Mouse (Mus musculus) kidney, embryonic 14.5 days (tissue): ENCODE results near the gene Tango2. TPM values are rescaled to one million over a fixed set of nuclear protein-coding genes. Genes with fewer than 3 reads are reported as not detected.

Source experiments
- ATAC-seq: fragments of 200-750 bp; cut with Nextera tagmentation; 2 replicates; pipeline ENCODE4 v1.8.0; 2017; ENCODE audit warnings: moderate number of reproducible peaks, mild to moderate bottlenecking, moderate TSS enrichment, moderate library complexity; ENCODE audit not compliant: low FRiP score, low TSS enrichment
- H3K27ac ChIP-seq: fragments of 300-500 bp; sonication (generic); 2 replicates; pipeline ENCODE4 v1.5.1; 2014; ENCODE audit warnings: low read depth, mild to moderate bottlenecking, low read length, moderate library complexity, mixed read lengths
- H3K27me3 ChIP-seq: fragments of 300-500 bp; sonication (generic); 2 replicates; pipeline ENCODE4 v1.6.1; 2014; ENCODE audit warnings: mild to moderate bottlenecking, low read length; ENCODE audit not compliant: control insufficient read depth, insufficient read depth
- H3K36me3 ChIP-seq: fragments of 300-500 bp; sonication (generic); 2 replicates; pipeline ENCODE4 v1.6.1; 2014; ENCODE audit warnings: low read length, mixed read lengths; ENCODE audit not compliant: control insufficient read depth, insufficient read depth
- H3K4me1 ChIP-seq: fragments of 300-500 bp; sonication (generic); 2 replicates; pipeline ENCODE4 v1.6.1; 2014; ENCODE audit warnings: low read length, mixed read lengths; ENCODE audit not compliant: control insufficient read depth, insufficient read depth
- H3K4me2 ChIP-seq: fragments of 300-500 bp; sonication (generic); replicated peaks from 2 replicates; pipeline ENCODE4 v1.6.1; 2014; ENCODE audit warnings: low read depth, mild to moderate bottlenecking, low read length
- H3K4me3 ChIP-seq: fragments of 300-500 bp; sonication (generic); 2 replicates; pipeline ENCODE4 v1.5.1; 2014; ENCODE audit warnings: mild to moderate bottlenecking, low read length
- H3K9ac ChIP-seq: fragments of 300-500 bp; sonication (generic); 2 replicates; pipeline ENCODE4 v1.6.1; 2014; ENCODE audit warnings: low read depth, mild to moderate bottlenecking, low read length, moderate library complexity
- H3K9me3 ChIP-seq: fragments of 300-500 bp; sonication (generic); 2 replicates; pipeline ENCODE4 v1.6.1; 2016; ENCODE audit warnings: low read length; ENCODE audit not compliant: control insufficient read depth
- WGBS: fragments of 180-500 bp; shearing (Covaris S2); extraction: QIAGEN DNeasy Blood & Tissue Kit; methylation state at CpG from one replicate; pipeline ENCODE4 v1.1.7; 2014; 5-methylcytosine and 5-hydroxymethylcytosine counted together
- polyA plus RNA-seq: library from polyadenylated mRNA; unstranded; fragments of >200 nt; fragmentation: Nextera tagmentation; extraction: Ambion mirVana; gene quantifications from 2 replicates; pipeline ENCODE4 v1.2.1, GENCODE M21; 2014

Gene Tango2
- polyA plus RNA-seq, 1 experiment from 2014 or later = 19.8 TPM

DNA sequence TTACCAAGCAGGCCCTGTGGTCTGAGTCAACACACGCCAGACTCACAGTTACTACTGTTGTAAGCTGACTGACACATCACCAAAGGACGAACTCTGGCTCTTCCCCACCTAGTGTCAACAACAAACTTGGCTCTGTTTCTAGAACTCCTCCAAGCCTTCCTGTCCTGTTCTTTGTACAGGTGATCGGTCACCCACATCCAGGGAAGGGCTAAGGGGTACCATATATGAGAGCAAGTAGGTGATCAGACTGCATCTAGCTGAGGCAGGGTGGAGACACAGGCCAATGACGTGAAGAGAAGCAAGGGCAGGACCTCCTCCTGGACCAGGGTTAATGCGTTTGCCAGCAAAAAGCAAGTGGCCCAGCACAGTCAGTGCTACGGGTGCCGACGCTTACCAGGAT, 6.3 kb downstream of the Tango2 start:
- ATAC-seq = no peak
- WGBS = 78% methylated on average over 8 of the region's 8 CpGs

DNA sequence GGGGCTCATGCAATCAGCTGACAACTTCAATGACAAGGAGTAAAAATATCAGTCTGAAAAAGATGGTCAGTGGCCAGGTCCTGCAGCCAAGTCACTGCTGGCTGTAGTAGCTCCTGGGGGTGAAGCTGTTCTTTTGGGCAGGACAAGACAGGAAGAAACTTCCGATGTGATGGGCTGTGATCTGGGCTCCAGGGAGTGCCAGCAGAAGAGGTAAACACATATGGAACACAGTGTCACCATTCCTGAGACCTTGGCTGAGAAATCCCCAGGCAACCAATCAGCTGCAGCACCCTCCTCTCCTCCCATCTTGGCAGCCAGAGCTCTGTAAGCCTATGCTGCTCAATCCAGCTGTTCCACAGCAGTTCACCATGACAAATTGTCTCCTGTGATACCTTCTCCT, 8.0 kb downstream of the Tango2 start:
- H3K4me1 ChIP-seq = 0 out of 2 replicates have a peak, but pooled peaks cover 3% of the 10 kb centered on the region
- no peak for ATAC-seq
- no peaks in the 10 kb centered on the region for H3K9me3 ChIP-seq
- 50% methylated on average over 1 of the region's 1 CpGs for WGBS
- H3K27me3 ChIP-seq = no peaks in the 10 kb centered on the region
- H3K4me2 ChIP-seq = no peak overlapping the region
- no peak overlapping the region for H3K4me3 ChIP-seq
- H3K9ac ChIP-seq = no peak overlapping the region
- no peak overlapping the region for H3K27ac ChIP-seq
- H3K36me3 ChIP-seq = no peaks in the 10 kb centered on the region

More for the DNA sequence above, 6.3 kb downstream of the Tango2 start:
- Histone ChIP-seq H3K4me3 (no peak overlapping the region), H3K9ac (no peak overlapping the region), H3K36me3 (no peaks in the 10 kb centered on the region), H3K4me1 (0 out of 2 replicates have a peak, but pooled peaks cover 3% of the 10 kb centered on the region), H3K27me3 (no peaks in the 10 kb centered on the region), H3K9me3 (no peaks in the 10 kb centered on the region), H3K4me2 (no peak overlapping the region), H3K27ac (no peak overlapping the region)

DNA sequence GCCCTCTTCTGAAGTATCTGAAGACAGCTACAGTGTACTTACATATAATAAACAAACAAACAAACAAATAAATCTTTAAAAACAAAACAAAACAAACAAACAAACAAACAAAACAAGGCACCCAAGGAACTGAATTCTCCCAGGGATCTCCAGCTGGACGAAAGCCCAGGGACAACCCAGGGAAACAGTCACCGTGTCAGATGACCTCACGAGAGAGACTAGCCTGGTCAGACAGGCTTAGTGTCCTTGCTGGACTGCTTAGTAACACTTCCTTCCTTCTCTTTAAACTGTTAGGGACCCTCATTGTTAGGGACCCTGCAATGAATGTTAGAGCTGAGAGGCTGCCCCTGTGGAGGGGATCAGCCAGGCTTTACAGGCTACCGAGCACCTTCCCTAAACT, 10.6 kb downstream of the Tango2 start:
- Histone ChIP-seq H3K4me1 (no peaks in the 10 kb centered on the region), H3K36me3 (no peaks in the 10 kb centered on the region), H3K4me3 (no peak overlapping the region), H3K27me3 (no peaks in the 10 kb centered on the region), H3K9ac (no peak overlapping the region), H3K9me3 (no peaks in the 10 kb centered on the region), H3K4me2 (no peak overlapping the region), H3K27ac (no peak overlapping the region)
- WGBS = 84% methylated on average over 4 of the region's 4 CpGs
- no peak for ATAC-seq

DNA sequence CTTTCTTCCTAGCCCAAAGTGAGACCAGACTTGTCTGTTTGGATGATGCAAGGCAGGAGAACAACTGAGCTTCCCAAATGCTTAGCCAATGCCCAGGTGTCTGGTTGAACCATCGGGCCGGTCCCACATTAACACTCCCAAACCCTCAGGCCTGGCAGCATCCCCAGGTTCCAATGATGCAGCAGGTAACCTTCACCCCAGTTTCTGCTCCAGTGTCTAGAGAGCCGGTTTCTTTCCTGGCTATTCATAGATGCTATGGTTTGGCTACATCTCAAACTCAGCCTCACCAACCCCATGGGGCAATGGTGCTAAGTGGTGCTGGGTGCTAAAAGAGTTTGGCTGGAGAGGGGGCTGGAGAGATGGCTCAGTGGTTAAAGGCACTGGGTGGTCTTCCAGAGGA, 11.9 kb downstream of the Tango2 start:
- H3K4me3 ChIP-seq = no peak overlapping the region
- 91% methylated on average over 3 of the region's 3 CpGs for WGBS
- H3K36me3 ChIP-seq = no peaks in the 10 kb centered on the region
- no peak overlapping the region for H3K4me2 ChIP-seq
- H3K4me1 ChIP-seq = no peaks in the 10 kb centered on the region
- H3K9ac ChIP-seq = no peak overlapping the region
- no peaks in the 10 kb centered on the region for H3K27me3 ChIP-seq
- no peaks in the 10 kb centered on the region for H3K9me3 ChIP-seq
- no peak overlapping the region for H3K27ac ChIP-seq
- ATAC-seq = no peak

DNA sequence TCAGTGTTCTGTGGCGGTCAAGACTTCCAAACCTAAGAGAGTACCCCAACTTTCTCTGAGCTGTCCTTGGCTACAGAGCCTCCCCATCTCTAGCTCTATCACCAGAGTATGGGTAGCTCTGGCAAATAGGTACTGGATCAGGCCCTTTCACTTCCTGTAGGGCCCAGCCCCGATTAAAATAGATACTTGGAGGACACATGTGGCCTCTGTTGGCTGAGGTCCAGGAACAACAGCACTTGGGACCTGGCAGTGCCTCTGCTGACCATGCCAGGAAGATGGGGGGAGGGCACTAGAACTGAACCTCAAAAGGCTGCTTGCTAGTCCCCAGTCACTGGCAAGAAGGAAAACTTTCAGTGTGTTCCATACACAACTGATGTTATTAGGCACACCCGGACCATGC, 13.9 kb downstream of the Tango2 start:
- whole genome bisulfite sequencing = 83% methylated on average over 3 of the region's 3 CpGs

DNA sequence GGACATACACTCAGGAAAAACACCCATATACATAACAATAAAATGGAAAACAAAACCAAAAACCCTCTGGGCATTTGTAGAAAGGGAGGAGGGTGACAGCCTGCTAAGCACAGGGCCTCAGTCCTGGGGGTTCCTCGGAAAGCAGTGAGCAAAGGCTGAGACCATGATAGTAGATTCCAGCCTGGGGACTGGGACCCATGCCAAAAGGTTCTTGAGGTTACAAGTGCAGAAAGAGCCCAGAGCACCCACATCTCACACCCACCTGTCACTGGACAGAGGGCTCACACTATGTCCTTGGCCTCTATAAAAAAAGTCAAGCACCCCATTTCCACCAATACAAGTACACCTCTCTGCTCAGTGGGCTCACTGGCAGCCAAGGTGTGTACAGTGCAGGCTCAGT, 19.4 kb downstream of the Tango2 start:
- WGBS = 89% methylated on average over 1 of the region's 1 CpGs
- Histone ChIP-seq H3K9me3 (no peaks in the 10 kb centered on the region), H3K4me1 (no peaks in the 10 kb centered on the region), H3K4me3 (no peak overlapping the region), H3K9ac (no peak overlapping the region), H3K27ac (no peak overlapping the region), H3K36me3 (no peaks in the 10 kb centered on the region), H3K4me2 (no peak overlapping the region), H3K27me3 (no peaks in the 10 kb centered on the region)
- no peak for ATAC-seq

More for the DNA sequence above, 13.9 kb downstream of the Tango2 start:
- H3K4me1 ChIP-seq = no peaks in the 10 kb centered on the region
- no peaks in the 10 kb centered on the region for H3K27me3 ChIP-seq
- H3K9ac ChIP-seq = no peak overlapping the region
- no peak overlapping the region for H3K27ac ChIP-seq
- no peak for ATAC-seq
- no peak overlapping the region for H3K4me3 ChIP-seq
- H3K36me3 ChIP-seq = no peaks in the 10 kb centered on the region
- H3K4me2 ChIP-seq = no peak overlapping the region
- no peaks in the 10 kb centered on the region for H3K9me3 ChIP-seq

DNA sequence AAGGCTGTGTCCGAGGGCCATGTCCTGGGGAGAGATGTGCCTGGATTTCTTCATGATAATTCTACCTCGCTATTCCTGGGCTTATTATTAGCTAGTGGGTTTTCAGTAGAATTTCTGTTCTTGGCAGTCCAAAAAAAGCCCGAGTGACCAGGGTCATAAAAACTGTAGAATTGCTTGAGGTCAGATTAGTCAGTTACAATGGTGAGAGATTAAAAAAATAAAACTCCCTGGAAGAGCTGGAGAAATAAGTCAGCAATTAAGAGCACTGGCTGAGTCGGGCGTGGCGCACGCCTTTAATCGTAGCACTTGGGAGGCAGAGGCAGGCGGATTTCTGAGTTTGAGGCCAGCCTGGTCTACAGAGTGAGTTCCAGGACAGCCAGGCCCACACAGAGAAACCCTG, 20.0 kb downstream of the Tango2 start:
- H3K4me1 ChIP-seq = no peaks in the 10 kb centered on the region
- no peak overlapping the region for H3K4me3 ChIP-seq
- no peaks in the 10 kb centered on the region for H3K9me3 ChIP-seq
- no peak overlapping the region for H3K4me2 ChIP-seq
- WGBS = 93% methylated on average over 9 of the region's 9 CpGs
- no peak overlapping the region for H3K9ac ChIP-seq
- no peaks in the 10 kb centered on the region for H3K36me3 ChIP-seq
- H3K27ac ChIP-seq = no peak overlapping the region
- no peaks in the 10 kb centered on the region for H3K27me3 ChIP-seq
- no peak for ATAC-seq

DNA sequence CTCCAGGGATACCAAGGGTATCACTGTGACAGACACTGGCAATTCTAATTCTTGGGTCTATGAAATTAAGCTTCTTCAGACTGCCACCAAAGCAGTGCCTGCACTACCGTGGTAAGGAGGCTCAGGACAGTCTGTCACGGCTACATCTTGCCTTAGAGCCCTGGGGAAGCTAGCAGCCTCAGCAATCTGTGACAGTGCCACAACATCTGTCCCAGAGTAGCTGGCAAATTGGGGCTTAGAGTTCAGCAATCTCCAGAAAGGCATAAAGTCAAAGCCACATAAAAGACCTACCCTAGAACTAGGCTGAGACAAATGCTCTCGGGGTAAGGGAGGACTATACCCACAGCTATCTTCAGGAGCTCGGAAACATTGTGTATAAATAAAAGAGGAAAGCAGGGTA, 22.2 kb downstream of the Tango2 start:
- Histone ChIP-seq H3K9me3 (no peaks in the 10 kb centered on the region), H3K4me2 (no peak overlapping the region), H3K27ac (no peak overlapping the region), H3K36me3 (no peaks in the 10 kb centered on the region), H3K27me3 (no peaks in the 10 kb centered on the region), H3K9ac (no peak overlapping the region), H3K4me3 (no peak overlapping the region), H3K4me1 (no peaks in the 10 kb centered on the region)
- WGBS = 74% methylated on average over 4 of the region's 4 CpGs
- no peak for ATAC-seq

DNA sequence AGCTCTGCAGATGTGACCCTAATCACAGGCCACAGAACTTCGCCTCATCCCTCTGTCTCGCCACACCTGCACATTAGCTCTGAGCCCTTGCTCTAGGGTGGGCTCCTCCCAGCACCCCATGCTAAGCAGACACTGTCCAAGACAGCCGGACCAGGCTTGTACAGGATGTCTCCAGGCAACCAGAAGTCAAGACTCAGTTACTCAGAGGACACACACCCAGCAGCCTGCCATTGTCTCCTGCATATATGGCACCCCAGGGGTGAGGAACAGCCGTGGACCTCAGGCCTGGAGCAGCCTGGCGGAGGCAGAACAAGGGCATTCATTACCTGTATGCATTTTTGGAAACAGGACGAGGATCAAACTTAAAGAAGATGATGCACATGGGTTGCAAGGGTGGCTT, 23.9 kb downstream of the Tango2 start:
- ATAC-seq = no peak
- H3K36me3 ChIP-seq = no peaks in the 10 kb centered on the region
- no peaks in the 10 kb centered on the region for H3K27me3 ChIP-seq
- 89% methylated on average over 6 of the region's 6 CpGs for WGBS
- H3K4me3 ChIP-seq = no peak overlapping the region
- H3K4me1 ChIP-seq = no peaks in the 10 kb centered on the region
- no peak overlapping the region for H3K27ac ChIP-seq
- H3K9me3 ChIP-seq = no peaks in the 10 kb centered on the region
- H3K4me2 ChIP-seq = no peak overlapping the region
- H3K9ac ChIP-seq = no peak overlapping the region

DNA sequence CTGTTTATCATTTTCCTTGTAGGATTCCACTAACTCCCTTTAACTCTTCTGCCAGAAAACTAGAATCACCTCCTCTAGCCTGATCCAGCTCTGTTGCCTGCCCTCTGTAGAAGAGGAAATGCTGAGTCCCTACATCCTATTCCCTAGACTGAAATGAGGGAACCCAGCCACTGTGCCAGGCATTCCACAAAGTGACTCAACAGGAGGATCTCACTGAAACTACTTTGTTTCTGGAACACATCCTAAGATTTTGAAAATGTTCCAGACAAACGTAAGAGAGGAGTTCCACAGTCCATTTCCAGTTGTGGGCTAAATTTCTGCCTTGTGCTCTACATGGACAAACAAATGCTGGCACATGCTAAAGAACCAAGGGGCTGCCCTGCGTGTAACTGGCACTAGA, 24.4 kb downstream of the Tango2 start:
- H3K27ac ChIP-seq = no peak overlapping the region
- 75% methylated on average over 2 of the region's 2 CpGs for WGBS
- H3K27me3 ChIP-seq = no peaks in the 10 kb centered on the region
- no peak overlapping the region for H3K9ac ChIP-seq
- H3K4me3 ChIP-seq = no peak overlapping the region
- no peaks in the 10 kb centered on the region for H3K36me3 ChIP-seq
- no peak for ATAC-seq
- H3K4me1 ChIP-seq = no peaks in the 10 kb centered on the region
- H3K4me2 ChIP-seq = no peak overlapping the region
- H3K9me3 ChIP-seq = no peaks in the 10 kb centered on the region
